Mouse (Mus musculus) megakaryocyte-erythroid progenitor cell, adult 5 weeks (primary cell): Measurements from ENCODE around the gene Fam163b. TPM values are rescaled to one million over a fixed set of nuclear protein-coding genes. Genes with fewer than 3 reads are reported as not detected.

Experiments
- polyA plus RNA-seq: library from polyadenylated mRNA; stranded (reverse); fragments of >175 nt; gene quantifications from 2 replicates; pipeline ENCODE4 v1.2.3, GENCODE M21; 2012

The Fam163b gene
- polyA plus RNA-seq = not detected in 2 replicates

GRCm38 (mm10) chr2:27141950-27142693, at the start of gene Fam163b:
Fam163b (minus strand) TSS chr2:27142491.

GRCm38 (mm10) chr2:27164796-27165590, 22.7 kb upstream of the Fam163b start, which contains the start of gene Dbh:
Dbh (plus strand) TSS chr2:27165233.

GRCm38 (mm10) chr2:27079152-27079584, 63.1 kb downstream of the Fam163b start, which contains the start of gene Adamtsl2:
Adamtsl2 (plus strand) TSS chr2:27079379.

GRCm38 (mm10) chr2:27071978-27072377, 70.3 kb downstream of the Fam163b start, which contains the start of gene Mymk:
Mymk (minus strand) TSS chr2:27072179.

Other genes with a start within 250 kb of the Fam163b start
- gene Surf6, start 239.6 kb downstream of the Fam163b start, polyA plus RNA-seq = 30.5 and 44.3 TPM in 2 replicates
- gene Med22, start 231.8 kb downstream of the Fam163b start, polyA plus RNA-seq = 75.8 and 91.1 TPM in 2 replicates
- gene Rpl7a, start 231.7 kb downstream of the Fam163b start, polyA plus RNA-seq = 5,818 and 6,070 TPM in 2 replicates
- 6.4 and 9.5 TPM in 2 replicates for gene Surf2, start 226.1 kb downstream of the Fam163b start, polyA plus RNA-seq
- 26.2 and 27.9 TPM in 2 replicates for gene Surf1, start 226.0 kb downstream of the Fam163b start, polyA plus RNA-seq
- 149 and 184 TPM in 2 replicates for gene Surf4, start 208.6 kb downstream of the Fam163b start, polyA plus RNA-seq
- gene Stkld1, start 208.4 kb downstream of the Fam163b start, polyA plus RNA-seq = 0.22 and 0.30 TPM in 2 replicates
- gene Rexo4, start 178.1 kb downstream of the Fam163b start, polyA plus RNA-seq = 132 and 133 TPM in 2 replicates
- 0.12 and 0.45 TPM in 2 replicates for gene Adamts13, start 169.1 kb downstream of the Fam163b start, polyA plus RNA-seq
- gene Cacfd1, start 132.6 kb downstream of the Fam163b start, polyA plus RNA-seq = 11.0 and 11.4 TPM in 2 replicates
- gene Slc2a6, start 114.5 kb downstream of the Fam163b start, polyA plus RNA-seq = 10.4 and 13.4 TPM in 2 replicates
- not detected in 2 replicates for gene Mymk, start 70.3 kb downstream of the Fam163b start, polyA plus RNA-seq
- gene Adamtsl2, start 63.1 kb downstream of the Fam163b start, polyA plus RNA-seq = not detected in 2 replicates
- gene Dbh, start 22.7 kb upstream of the Fam163b start, polyA plus RNA-seq = not detected in 2 replicates
- 2.1 and 3.7 TPM in 2 replicates for gene Sardh, start 105.8 kb upstream of the Fam163b start, polyA plus RNA-seq